Mouse (Mus musculus): ENCODE data around the gene Tdpoz1. TPM values are rescaled to one million over a fixed set of nuclear protein-coding genes. Genes with fewer than 3 reads are reported as not detected.
"Not testable (repeated sequence)": the region's sequence is repeated elsewhere in the genome, so short reads cannot be mapped to it uniquely, and the experiment has no call there.

Tdpoz1 gene
- not detected for total RNA-seq (2021)
- long read RNA-seq, experiment 1, result 0 reads
- long read RNA-seq, experiment 2, result 0 reads

- H3K27ac ChIP-seq; intact Hi-C loops (cut with DNase I); DNase-seq; H3K4me3 ChIP-seq: not testable (repeated sequence)
Measured at GRCm38 (mm10) chr3:93676210-93676609, at the start of gene Tdpoz1. TSS of gene Tdpoz1 (minus strand) at chr3:93676310.

GRCm38 (mm10) chr3:93708969-93709637 is 33.0 kb upstream of the Tdpoz1 start:
- H3K4me3 ChIP-seq; DNase-seq; H3K27ac ChIP-seq; intact Hi-C loops (cut with DNase I): not testable (repeated sequence)

DNA sequence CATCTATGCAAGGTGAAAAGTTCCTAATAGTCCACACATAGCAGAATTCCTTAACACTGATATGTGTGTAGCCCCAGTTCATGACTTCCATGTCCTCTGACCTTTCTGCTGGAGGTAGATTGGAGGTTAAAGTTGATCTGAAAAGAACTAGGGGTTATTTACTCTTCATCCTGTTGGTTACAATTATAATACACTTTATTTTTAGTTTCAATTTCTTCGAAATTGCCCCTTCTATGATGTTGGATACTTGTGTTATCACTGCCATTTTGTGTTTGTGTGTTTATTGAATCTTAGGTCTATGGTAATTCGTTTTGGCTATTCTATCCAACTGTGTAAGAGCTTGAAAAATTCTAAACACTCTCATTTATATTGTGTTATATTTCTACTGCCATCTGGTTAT is 16.9 kb upstream of the Tdpoz1 start, which contains the start of gene Gm37596:
Gm37596 (minus strand) TSS at position 101 of the 400 bp plus-strand sequence.
- H3K4me3 ChIP-seq; H3K27ac ChIP-seq; DNase-seq; intact Hi-C loops (cut with DNase I): not testable (repeated sequence)

DNA sequence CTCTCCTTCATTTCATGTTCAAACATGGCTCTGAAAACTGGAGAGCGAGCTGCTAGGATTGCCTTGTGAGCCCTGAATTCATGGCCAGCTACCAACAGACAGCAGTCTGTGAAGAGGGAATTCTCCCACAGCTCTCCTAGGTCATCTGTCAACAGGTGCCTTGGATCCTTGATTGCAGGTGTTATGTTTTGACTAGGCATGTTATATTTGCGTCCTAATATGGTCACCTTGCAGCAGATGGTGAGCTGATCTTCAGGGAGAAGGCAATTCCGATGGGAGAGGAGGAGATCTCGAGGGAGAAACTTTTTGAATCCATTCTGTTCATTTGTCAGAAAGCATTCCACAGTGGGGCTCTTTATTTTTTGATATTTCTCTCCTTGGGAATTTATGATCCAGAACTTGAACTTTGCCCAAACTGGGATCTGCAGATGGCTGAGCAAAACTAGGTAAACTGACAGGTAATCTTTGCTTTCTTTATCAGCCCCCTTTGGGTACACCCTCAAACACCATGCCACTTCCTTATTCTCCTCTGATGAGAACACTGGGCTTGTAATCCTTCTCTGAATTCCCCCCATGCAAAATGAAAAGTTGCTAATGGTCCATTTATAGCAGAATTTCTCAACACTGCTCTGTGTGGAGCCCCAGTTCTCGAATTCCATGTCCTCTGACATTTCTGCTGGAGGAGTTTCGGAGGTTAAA is 5.2 kb downstream of the Tdpoz1 start:
- H3K27ac ChIP-seq; H3K4me3 ChIP-seq; intact Hi-C loops (cut with DNase I): not testable (repeated sequence)

DNA sequence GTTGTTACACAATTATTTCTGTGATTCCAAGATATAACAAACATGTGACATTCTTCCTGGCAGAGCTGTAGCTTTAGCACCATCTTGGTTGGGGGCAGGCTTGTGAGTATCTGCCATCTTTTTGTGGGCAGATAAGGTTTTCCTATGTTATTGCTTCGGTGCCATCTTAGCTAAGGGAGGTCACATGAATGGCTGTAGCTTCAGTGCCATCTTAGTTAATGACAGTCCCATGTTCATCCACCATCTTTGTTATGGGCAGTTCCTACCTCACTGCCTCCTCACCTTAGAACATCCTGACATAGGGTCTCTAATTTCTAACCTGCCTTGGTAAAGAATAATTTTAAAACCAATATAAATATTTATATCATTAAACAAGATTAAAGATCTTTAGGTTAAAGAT is 21.9 kb downstream of the Tdpoz1 start:
- intact Hi-C loops (cut with DNase I), result no loop called here
- no peak for DNase-seq
- no peak for TF ChIP-seq CTCF (IDR thresholded peaks at IDR 0.05)
- Histone ChIP-seq H3K4me3 (no peak overlapping the region), H3K27ac (no peak overlapping the region)

More for the DNA sequence above, 5.2 kb downstream of the Tdpoz1 start:
- DNase-seq, result not testable (repeated sequence)

- Histone ChIP-seq H3K4me3 (no peak within 1 kb of the TSS), H3K27ac (no peak within 1 kb of the TSS)
- intact Hi-C loops (cut with DNase I), result no loop called here
- DNase-seq, result no peak
- TF ChIP-seq CTCF (IDR thresholded peaks at IDR 0.05), result no peak
Measured at GRCm38 (mm10) chr3:93652586-93652985, 23.5 kb downstream of the Tdpoz1 start, which contains the start of gene Tdpoz2. TSS of gene Tdpoz2 (minus strand) at chr3:93652686.

GRCm38 (mm10) chr3:93630917-93631714 is 45.0 kb downstream of the Tdpoz1 start:
- H3K27ac ChIP-seq; DNase-seq; intact Hi-C loops (cut with DNase I); H3K4me3 ChIP-seq: not testable (repeated sequence)

Other genes with a start within 250 kb of the Tdpoz1 start
- gene Tchh, start 234.0 kb downstream of the Tdpoz1 start, total RNA-seq (2021), result not detected
- gene Tchhl1, start 207.6 kb downstream of the Tdpoz1 start, total RNA-seq (2021), result not detected
- gene S100a11, start 155.8 kb downstream of the Tdpoz1 start, total RNA-seq (2021), result 10 to 100 TPM; 27.0 to 48.3 TPM
- 10 to 100 TPM; 29.0 to 61.7 TPM for gene S100a10, start 121.2 kb downstream of the Tdpoz1 start, total RNA-seq (2021)
- not detected for gene Tdpoz2, start 23.6 kb downstream of the Tdpoz1 start, total RNA-seq (2021)
- not detected for gene Gm37596, start 16.8 kb upstream of the Tdpoz1 start, total RNA-seq (2021)
- gene Gm5773, start 96.7 kb upstream of the Tdpoz1 start, total RNA-seq (2021), result not detected
- gene Tdpoz4, start 120.1 kb upstream of the Tdpoz1 start, total RNA-seq (2021), result not detected
- not detected for gene Tdpoz3, start 149.7 kb upstream of the Tdpoz1 start, total RNA-seq (2021)

Data from gastrocnemius, adult 2 months (tissue).